Mouse (Mus musculus) liver, embryonic 15.5 days (tissue): Measurements from ENCODE around the gene Map7. TPM values are rescaled to one million over a fixed set of nuclear protein-coding genes. Genes with fewer than 3 reads are reported as not detected.

ENCODE experiments used
- ATAC-seq: fragments of 200-750 bp; cut with Nextera tagmentation; 2 replicates; pipeline ENCODE4 v1.8.0; 2017; ENCODE audit warnings: moderate number of reproducible peaks, mild to moderate bottlenecking, moderate library complexity; ENCODE audit not compliant: insufficient read depth
- H3K27ac ChIP-seq: fragments of 300-500 bp; sonication (generic); replicated peaks from 2 replicates; pipeline ENCODE4 v1.5.1; 2015; ENCODE audit warnings: mild to moderate bottlenecking, inconsistent platforms
- H3K27me3 ChIP-seq: fragments of 300-500 bp; sonication (generic); 2 replicates; pipeline ENCODE4 v1.6.1; 2015; ENCODE audit warnings: mild to moderate bottlenecking, inconsistent platforms
- H3K36me3 ChIP-seq: fragments of 300-500 bp; sonication (generic); replicated peaks from 2 replicates; pipeline ENCODE4 v1.6.1; 2015; ENCODE audit warnings: moderate library complexity, mild to moderate bottlenecking, inconsistent platforms
- H3K4me1 ChIP-seq: fragments of 300-500 bp; sonication (generic); replicated peaks from 2 replicates; pipeline ENCODE4 v1.6.1; 2015; ENCODE audit warnings: inconsistent platforms
- H3K4me2 ChIP-seq: fragments of 300-500 bp; sonication (generic); 2 replicates; pipeline ENCODE4 v1.6.1; 2015; ENCODE audit warnings: moderate library complexity, mild to moderate bottlenecking, inconsistent platforms
- H3K4me3 ChIP-seq: fragments of 300-500 bp; sonication (generic); replicated peaks from 2 replicates; pipeline ENCODE4 v1.5.1; 2015; ENCODE audit warnings: mild to moderate bottlenecking, inconsistent platforms
- H3K9ac ChIP-seq: fragments of 300-500 bp; sonication (generic); 2 replicates; pipeline ENCODE4 v1.6.1; 2015; ENCODE audit warnings: moderate library complexity, mild to moderate bottlenecking, inconsistent platforms
- H3K9me3 ChIP-seq: fragments of 300-500 bp; sonication (generic); replicated peaks from 2 replicates; pipeline ENCODE4 v1.6.1; 2016; ENCODE audit warnings: inconsistent platforms
- WGBS: fragments of 180-500 bp; shearing (Covaris S2); methylation state at CpG from one replicate; pipeline ENCODE4 v1.1.7; 2015; ENCODE audit warnings: mixed read lengths; ENCODE audit not compliant: insufficient replicate concordance; 5-methylcytosine and 5-hydroxymethylcytosine counted together
- polyA plus RNA-seq: library from polyadenylated mRNA; unstranded; fragments of >200 nt; fragmentation: Nextera tagmentation; extraction: Ambion mirVana; gene quantifications from 2 replicates; pipeline ENCODE4 v1.2.1, GENCODE M21; 2015

Map7 gene
- polyA plus RNA-seq, 1 experiment from 2014 or later: 3.7 TPM

DNA sequence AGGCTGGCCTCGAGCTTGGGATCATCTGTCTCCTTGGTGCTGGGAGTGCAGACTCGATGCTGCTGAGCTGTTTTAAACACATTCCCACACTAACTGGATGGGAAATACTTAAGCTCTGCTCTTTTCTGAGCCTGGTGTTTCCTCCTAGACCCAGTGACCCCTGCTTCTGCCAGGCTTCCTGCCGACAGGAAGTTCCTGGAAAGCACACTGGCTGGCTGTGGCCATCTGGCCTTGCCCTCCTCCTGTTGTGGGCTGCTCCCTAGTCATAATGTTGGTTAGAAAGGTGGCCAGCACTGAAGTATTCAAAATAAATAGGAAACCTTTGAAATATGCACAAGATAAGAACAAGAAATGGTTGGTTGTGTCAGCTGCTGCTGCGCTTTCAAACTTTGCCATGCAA lies 86.2 kb downstream of the Map7 start:
- H3K4me3 ChIP-seq: no peak overlapping the region
- no peaks in the 10 kb centered on the region for H3K27me3 ChIP-seq
- peaks cover 5% of the 10 kb centered on the region; the same call in 1 of the 2 replicates for H3K4me1 ChIP-seq
- no peak overlapping the region for H3K9ac ChIP-seq
- no peak overlapping the region for H3K4me2 ChIP-seq
- H3K27ac ChIP-seq: no peak overlapping the region
- 43% methylated on average over 4 of the region's 4 CpGs for WGBS
- ATAC-seq: no peak
- H3K9me3 ChIP-seq: no peaks in the 10 kb centered on the region
- H3K36me3 ChIP-seq: 0 out of 2 replicates have a peak, but pooled peaks cover 3% of the 10 kb centered on the region

- no peaks in the 10 kb centered on the region for H3K9me3 ChIP-seq
- H3K9ac ChIP-seq: no peak overlapping the region
- H3K4me3 ChIP-seq: no peak overlapping the region
- no peak overlapping the region for H3K4me2 ChIP-seq
- no peak for ATAC-seq
- H3K27me3 ChIP-seq: no peaks in the 10 kb centered on the region
- 0 out of 2 replicates have a peak, but pooled peaks cover 5% of the 10 kb centered on the region for H3K4me1 ChIP-seq
- 0 out of 2 replicates have a peak, but pooled peaks cover 3% of the 10 kb centered on the region for H3K36me3 ChIP-seq
- 62% methylated on average over 3 of the region's 3 CpGs for WGBS
- no peak overlapping the region for H3K27ac ChIP-seq
These were observed 87.4 kb downstream of the Map7 start for GRCm38 (mm10) chr10:20235656-20236055.

DNA sequence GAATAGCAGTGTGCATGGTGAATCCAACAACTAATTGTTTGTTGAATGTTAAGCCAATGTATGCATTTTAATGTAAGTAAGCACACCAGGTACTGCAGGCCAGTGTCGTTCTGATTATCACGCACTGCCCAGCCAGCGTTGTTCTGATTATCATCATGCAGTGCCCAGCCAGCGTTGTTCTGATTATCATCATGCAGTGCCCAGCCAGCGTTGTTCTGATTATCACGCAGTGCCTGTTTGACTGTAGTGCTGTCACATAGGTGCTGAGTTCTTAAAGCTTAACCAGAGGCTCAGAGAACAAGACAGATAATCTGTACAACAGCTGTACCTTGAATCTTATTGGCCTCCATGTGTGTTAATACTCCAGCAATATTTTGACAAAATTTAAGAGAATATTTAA lies 88.0 kb downstream of the Map7 start:
- 0 out of 2 replicates have a peak, but pooled peaks cover 5% of the 10 kb centered on the region for H3K4me1 ChIP-seq
- H3K27me3 ChIP-seq: no peaks in the 10 kb centered on the region
- no peak overlapping the region for H3K27ac ChIP-seq
- H3K4me3 ChIP-seq: no peak overlapping the region
- no peak overlapping the region for H3K9ac ChIP-seq
- 35% methylated on average over 6 of the region's 6 CpGs for WGBS
- H3K9me3 ChIP-seq: no peaks in the 10 kb centered on the region
- no peak overlapping the region for H3K4me2 ChIP-seq
- H3K36me3 ChIP-seq: 0 out of 2 replicates have a peak, but pooled peaks cover 3% of the 10 kb centered on the region
- ATAC-seq: no peak

DNA sequence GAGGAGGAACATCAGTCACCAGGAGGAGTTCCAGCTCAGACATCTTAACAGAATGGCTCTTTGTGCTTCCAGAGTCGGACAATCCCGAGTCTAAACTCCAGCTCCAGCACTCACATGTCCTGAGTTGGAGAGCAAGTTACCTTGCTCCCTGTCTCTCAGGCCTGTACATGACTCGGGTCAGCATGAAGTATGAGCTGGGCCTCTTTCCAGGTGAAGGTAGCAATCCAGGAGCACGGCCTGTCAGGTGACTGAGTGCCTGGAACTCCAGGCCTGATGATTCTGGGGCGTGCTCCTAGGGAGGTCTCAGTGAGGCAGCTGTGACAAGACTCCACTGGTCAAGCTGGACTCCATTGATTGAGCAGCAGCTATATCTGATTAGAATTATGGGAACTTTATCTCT lies 90.0 kb downstream of the Map7 start:
- H3K9me3 ChIP-seq: no peaks in the 10 kb centered on the region
- ATAC-seq: no peak
- no peak overlapping the region for H3K4me2 ChIP-seq
- H3K36me3 ChIP-seq: 0 out of 2 replicates have a peak, but pooled peaks cover 3% of the 10 kb centered on the region
- H3K27ac ChIP-seq: no peak overlapping the region
- H3K4me1 ChIP-seq: 0 out of 2 replicates have a peak, but pooled peaks cover 5% of the 10 kb centered on the region
- no peak overlapping the region for H3K4me3 ChIP-seq
- H3K9ac ChIP-seq: no peak overlapping the region
- WGBS: 73% methylated on average over 5 of the region's 5 CpGs
- no peaks in the 10 kb centered on the region for H3K27me3 ChIP-seq

DNA sequence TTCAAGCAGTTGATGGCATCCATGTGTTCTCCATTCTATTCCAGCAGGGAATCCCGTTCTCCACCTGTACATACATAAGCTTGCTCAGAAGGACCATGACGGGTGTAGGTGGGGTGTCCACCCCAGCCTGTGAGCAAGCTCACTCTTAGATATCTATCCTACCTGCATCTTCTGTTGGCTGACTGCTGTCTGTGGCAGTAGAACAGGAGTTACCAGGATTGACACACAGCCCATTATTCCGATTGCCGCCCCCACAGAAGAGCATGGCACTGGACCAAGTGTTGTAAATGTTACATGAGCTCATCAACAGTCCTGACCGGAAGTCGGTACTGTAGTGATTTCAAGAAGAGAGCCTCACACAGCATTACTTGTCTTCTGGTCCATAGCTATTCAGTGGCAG lies 92.6 kb downstream of the Map7 start:
- Histone ChIP-seq H3K4me2 (no peak overlapping the region), H3K27me3 (no peaks in the 10 kb centered on the region), H3K4me3 (no peak overlapping the region), H3K9me3 (no peaks in the 10 kb centered on the region), H3K4me1 (no peaks in the 10 kb centered on the region), H3K9ac (no peak overlapping the region), H3K27ac (no peak overlapping the region), H3K36me3 (no peaks in the 10 kb centered on the region)
- WGBS: 76% methylated on average over 6 of the region's 6 CpGs
- no peak for ATAC-seq

DNA sequence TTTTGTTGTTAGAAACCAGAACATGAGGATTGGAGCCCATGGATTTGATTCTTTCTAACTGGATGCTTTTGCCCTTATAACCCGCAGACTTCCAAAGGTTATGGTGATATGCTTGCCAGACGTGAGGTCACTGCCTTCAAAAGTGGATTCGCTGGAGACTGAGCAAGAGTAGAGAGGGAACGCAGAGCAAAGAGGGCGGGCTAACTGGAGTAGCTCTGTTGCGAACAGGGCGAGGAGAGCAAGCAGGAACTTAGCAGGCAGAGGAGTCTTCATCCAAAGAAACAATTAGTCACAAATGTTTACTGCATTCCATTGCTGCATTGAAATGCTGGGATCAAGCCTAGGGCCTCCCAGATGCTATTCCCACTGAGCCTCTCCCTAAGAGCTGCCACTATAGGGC lies 95.0 kb downstream of the Map7 start:
- H3K27ac ChIP-seq: no peak overlapping the region
- H3K27me3 ChIP-seq: no peaks in the 10 kb centered on the region
- no peak overlapping the region for H3K4me2 ChIP-seq
- H3K36me3 ChIP-seq: no peaks in the 10 kb centered on the region; the same call in 1 of the 2 replicates
- no peak for ATAC-seq
- no peaks in the 10 kb centered on the region for H3K4me1 ChIP-seq
- no peaks in the 10 kb centered on the region for H3K9me3 ChIP-seq
- no peak overlapping the region for H3K9ac ChIP-seq
- 68% methylated on average over 7 of the region's 7 CpGs for WGBS
- no peak overlapping the region for H3K4me3 ChIP-seq

DNA sequence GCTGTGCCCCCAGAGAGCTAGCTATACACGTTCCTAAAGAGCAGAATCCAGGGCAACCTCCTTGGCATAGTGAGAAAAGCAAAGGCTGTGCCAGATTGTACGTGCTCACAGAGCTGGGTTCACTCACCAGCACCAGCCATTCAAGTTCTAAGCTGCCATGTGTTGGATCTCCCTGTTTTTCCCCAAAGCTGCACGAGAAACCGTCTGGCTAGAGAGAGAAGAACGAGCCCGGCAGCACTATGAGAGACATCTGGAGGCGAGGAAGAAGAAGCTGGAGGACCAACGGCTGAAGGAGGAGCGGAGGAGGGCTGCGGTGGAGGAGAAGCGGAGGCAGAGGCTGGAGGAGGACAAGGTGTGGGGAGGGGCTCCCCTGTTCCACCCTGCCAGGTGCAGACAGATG lies 96.8 kb downstream of the Map7 start:
- Histone ChIP-seq H3K9me3 (no peaks in the 10 kb centered on the region), H3K4me1 (no peaks in the 10 kb centered on the region), H3K4me3 (no peak overlapping the region), H3K27me3 (no peaks in the 10 kb centered on the region), H3K9ac (no peak overlapping the region), H3K4me2 (no peak overlapping the region), H3K36me3 (no peaks in the 10 kb centered on the region; the same call in 1 of the 2 replicates), H3K27ac (no peak overlapping the region)
- ATAC-seq: no peak
- WGBS: 84% methylated on average over 11 of the region's 11 CpGs

GRCm38 (mm10) chr10:20249091-20249490 lies 100.8 kb downstream of the Map7 start:
- no peaks in the 10 kb centered on the region for H3K9me3 ChIP-seq
- ATAC-seq: no peak
- H3K4me3 ChIP-seq: no peak overlapping the region
- H3K36me3 ChIP-seq: no peaks in the 10 kb centered on the region; the same call in 1 of the 2 replicates
- H3K27ac ChIP-seq: no peak overlapping the region
- no peaks in the 10 kb centered on the region for H3K27me3 ChIP-seq
- 82% methylated on average over 10 of the region's 10 CpGs for WGBS
- no peaks in the 10 kb centered on the region for H3K4me1 ChIP-seq
- no peak overlapping the region for H3K4me2 ChIP-seq
- H3K9ac ChIP-seq: no peak overlapping the region

GRCm38 (mm10) chr10:20255579-20255978 lies 107.3 kb downstream of the Map7 start:
- H3K4me1 ChIP-seq: 0 out of 2 replicates have a peak, but pooled peaks cover 8% of the 10 kb centered on the region
- H3K4me3 ChIP-seq: no peak overlapping the region
- no peak overlapping the region for H3K4me2 ChIP-seq
- no peaks in the 10 kb centered on the region for H3K36me3 ChIP-seq
- no peaks in the 10 kb centered on the region for H3K9me3 ChIP-seq
- WGBS: 79% methylated on average over 8 of the region's 8 CpGs
- H3K9ac ChIP-seq: no peak overlapping the region
- H3K27me3 ChIP-seq: no peaks in the 10 kb centered on the region
- no peak for ATAC-seq
- no peak overlapping the region for H3K27ac ChIP-seq

GRCm38 (mm10) chr10:20257054-20257643 lies 108.9 kb downstream of the Map7 start:
- Histone ChIP-seq H3K4me1 (0 out of 2 replicates have a peak, but pooled peaks cover 8% of the 10 kb centered on the region), H3K4me3 (no peak overlapping the region), H3K36me3 (no peaks in the 10 kb centered on the region), H3K9me3 (no peaks in the 10 kb centered on the region), H3K4me2 (no peak overlapping the region), H3K9ac (no peak overlapping the region), H3K27ac (no peak overlapping the region), H3K27me3 (no peaks in the 10 kb centered on the region)
- WGBS: 68% methylated on average over 14 of the region's 14 CpGs
- no peak for ATAC-seq

DNA sequence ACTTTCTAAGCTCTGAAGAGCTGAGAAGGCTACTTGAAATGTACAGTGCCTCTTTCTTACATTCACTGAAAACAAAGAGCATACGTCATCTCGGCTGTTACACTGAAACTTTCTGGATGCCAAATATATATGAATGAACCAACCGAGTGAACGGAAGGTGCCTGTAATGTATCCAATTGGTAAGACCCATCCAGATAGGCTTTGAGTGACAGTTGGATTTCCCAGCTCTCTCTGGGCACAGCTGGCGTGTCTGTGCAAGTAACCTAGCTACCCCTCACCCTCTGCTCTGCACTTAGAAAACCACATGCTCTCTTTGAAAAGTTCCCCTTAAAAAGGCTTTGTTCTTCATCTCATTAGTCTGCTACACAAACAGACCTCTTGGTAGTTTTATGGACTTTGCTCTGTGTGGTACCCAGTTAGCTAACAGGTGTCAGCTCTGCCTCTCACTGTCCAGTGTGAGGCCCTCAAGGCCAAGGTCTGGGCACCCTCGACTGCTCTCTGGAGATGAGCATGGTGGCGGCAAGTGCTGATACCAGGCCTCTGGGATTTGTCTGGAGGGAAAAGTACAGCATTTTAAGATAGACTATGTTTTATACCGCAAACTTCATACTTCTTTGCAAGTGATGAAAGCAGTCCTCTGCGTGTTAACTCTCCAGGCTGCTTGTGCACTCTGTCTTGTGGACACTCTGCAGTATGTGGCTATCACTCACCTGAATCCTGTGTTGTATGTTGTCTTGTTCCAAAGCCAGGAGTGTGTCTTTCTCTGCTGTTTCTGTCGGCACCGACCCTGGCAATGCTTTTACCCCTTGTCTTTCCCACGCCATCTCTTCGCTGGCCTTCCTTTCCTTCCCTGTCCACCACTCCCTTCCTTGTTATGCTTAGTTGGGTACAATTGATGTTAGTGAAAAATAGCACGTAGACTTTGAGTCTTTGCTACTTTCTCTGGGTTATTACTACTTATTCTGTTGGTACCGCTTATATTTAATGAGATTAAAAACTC lies 109.8 kb downstream of the Map7 start:
- H3K9me3 ChIP-seq: no peaks in the 10 kb centered on the region
- no peak overlapping the region for H3K27ac ChIP-seq
- ATAC-seq: no peak
- no peak overlapping the region for H3K4me2 ChIP-seq
- WGBS: 76% methylated on average over 15 of the region's 15 CpGs
- 0 out of 2 replicates have a peak, but pooled peaks cover 8% of the 10 kb centered on the region for H3K4me1 ChIP-seq
- H3K4me3 ChIP-seq: no peak overlapping the region
- no peak overlapping the region for H3K9ac ChIP-seq
- no peaks in the 10 kb centered on the region for H3K36me3 ChIP-seq
- H3K27me3 ChIP-seq: no peaks in the 10 kb centered on the region
